Mouse (Mus musculus) hindbrain, embryonic 14.5 days (tissue): ENCODE measurements around the gene Folr1. TPM values are rescaled to one million over a fixed set of nuclear protein-coding genes. Genes with fewer than 3 reads are reported as not detected.

Experiments
- ATAC-seq: fragments of 200-750 bp; cut with Nextera tagmentation; 2 replicates; pipeline ENCODE4 v1.8.0; 2017; ENCODE audit warnings: moderate number of reproducible peaks, mild to moderate bottlenecking, moderate TSS enrichment, moderate library complexity; ENCODE audit not compliant: low FRiP score
- DNase-seq: peaks from one replicate; pipeline ENCODE4 v3.0.0-alpha.2; 2015; ENCODE audit warnings: low spot score
- H3K27ac ChIP-seq: fragments of 300-500 bp; sonication (generic); 2 replicates; pipeline ENCODE4 v1.5.1; 2014; ENCODE audit warnings: mild to moderate bottlenecking, moderate library complexity
- H3K27me3 ChIP-seq: fragments of 300-500 bp; sonication (generic); 2 replicates; pipeline ENCODE4 v1.6.1; 2014; ENCODE audit warnings: mild to moderate bottlenecking, low read length, mixed read lengths; ENCODE audit not compliant: control insufficient read depth, insufficient read depth
- H3K36me3 ChIP-seq: fragments of 300-500 bp; sonication (generic); replicated peaks from 2 replicates; pipeline ENCODE4 v1.6.1; 2014; ENCODE audit not compliant: control insufficient read depth, insufficient read depth
- H3K4me1 ChIP-seq: fragments of 300-500 bp; sonication (generic); replicated peaks from 2 replicates; pipeline ENCODE4 v1.6.1; 2014; ENCODE audit warnings: antibody characterized with exemption, low read length, mixed read lengths; ENCODE audit not compliant: control insufficient read depth, insufficient read depth
- H3K4me2 ChIP-seq: fragments of 300-500 bp; sonication (generic); replicated peaks from 2 replicates; pipeline ENCODE4 v1.6.1; 2014; ENCODE audit warnings: mild to moderate bottlenecking, moderate library complexity
- H3K4me3 ChIP-seq: fragments of 300-500 bp; sonication (generic); replicated peaks from 2 replicates; pipeline ENCODE4 v1.5.1; 2014; ENCODE audit warnings: mild to moderate bottlenecking, low read length
- H3K9ac ChIP-seq: fragments of 300-500 bp; sonication (generic); 2 replicates; pipeline ENCODE4 v1.6.1; 2014
- H3K9me3 ChIP-seq: fragments of 300-500 bp; sonication (generic); 2 replicates; pipeline ENCODE4 v1.6.1; 2016; ENCODE audit warnings: low read length; ENCODE audit not compliant: control insufficient read depth
- whole genome bisulfite sequencing: fragments of 180-500 bp; shearing (Covaris S2); extraction: QIAGEN DNeasy Blood & Tissue Kit; methylation state at CpG from one replicate; pipeline ENCODE4 v1.1.7; 2014; 5-methylcytosine and 5-hydroxymethylcytosine counted together
- microRNA-seq: library from miRNA; unstranded; fragments of <30 nt; microRNA quantifications from one replicate; pipeline ENCODE4, GENCODE M21; 2016
- polyA plus RNA-seq: library from polyadenylated mRNA; unstranded; fragments of >200 nt; fragmentation: Nextera tagmentation; extraction: Ambion mirVana; gene quantifications from 2 replicates; pipeline ENCODE4 v1.2.1, GENCODE M21; 2014

Gene Folr1
- polyA plus RNA-seq, 1 experiment from 2014 or later, result 69.7 TPM

GRCm38 (mm10) chr7:101823758-101824630 is 46.6 kb downstream of the Folr1 start:
- Histone ChIP-seq H3K4me1 (peaks cover 4% of the 10 kb centered on the region; the same call in 1 of the 2 replicates), H3K9ac (no peak overlapping the region), H3K9me3 (no peaks in the 10 kb centered on the region), H3K36me3 (peaks cover 16% of the 10 kb centered on the region), H3K27me3 (peaks cover 49% of the 10 kb centered on the region), H3K4me2 (no peak overlapping the region), H3K27ac (no peak overlapping the region), H3K4me3 (no peak overlapping the region)
- DNase-seq (no peak), ATAC-seq (no peak)
- 81% methylated on average over 18 of the region's 18 CpGs for WGBS

- peaks cover 58% of the 10 kb centered on the region for H3K27me3 ChIP-seq
- no peak overlapping the region for H3K4me2 ChIP-seq
These were observed 47.5 kb downstream of the Folr1 start for GRCm38 (mm10) chr7:101822836-101823757.

GRCm38 (mm10) chr7:101821571-101822501 is 48.8 kb downstream of the Folr1 start:
- ATAC-seq (peak; percentile 57), DNase-seq (no peak)
- peak overlapping the region; percentile 32 for H3K4me3 ChIP-seq
- H3K4me2 ChIP-seq, result peak overlapping the region; percentile 72
- H3K9me3 ChIP-seq, result no peaks in the 10 kb centered on the region
- WGBS, result 1% methylated on average over 70 of the region's 71 CpGs
- H3K27ac ChIP-seq, result no peak overlapping the region
- peaks cover 70% of the 10 kb centered on the region for H3K27me3 ChIP-seq
- H3K36me3 ChIP-seq, result peaks cover 3% of the 10 kb centered on the region; the same call in 1 of the 2 replicates
- H3K4me1 ChIP-seq, result peaks cover 9% of the 10 kb centered on the region; the same call in 1 of the 2 replicates
- H3K9ac ChIP-seq, result peak overlapping the region; percentile 39

More at GRCm38 (mm10) chr7:101822836-101823757, 47.5 kb downstream of the Folr1 start:
- Histone ChIP-seq H3K36me3 (peaks cover 7% of the 10 kb centered on the region), H3K9ac (no peak overlapping the region), H3K27ac (no peak overlapping the region), H3K4me3 (no peak overlapping the region), H3K9me3 (no peaks in the 10 kb centered on the region), H3K4me1 (peaks cover 5% of the 10 kb centered on the region; the same call in 1 of the 2 replicates)
- DNase-seq (no peak), ATAC-seq (no peak)
- 29% methylated on average over 31 of the region's 32 CpGs for WGBS

GRCm38 (mm10) chr7:101820295-101821030 is 50.1 kb downstream of the Folr1 start:
- Histone ChIP-seq H3K9ac (0 out of 2 replicates have a peak overlapping the region, but pooled peaks have one; percentile 39), H3K36me3 (no peaks in the 10 kb centered on the region), H3K4me1 (peaks cover 9% of the 10 kb centered on the region; the same call in 1 of the 2 replicates), H3K4me2 (peak overlapping the region; percentile 72), H3K4me3 (peak overlapping the region; percentile 32), H3K27ac (no peak overlapping the region), H3K27me3 (peaks cover 81% of the 10 kb centered on the region), H3K9me3 (no peaks in the 10 kb centered on the region)
- ATAC-seq (no peak), DNase-seq (no peak)
- WGBS, result 3% methylated on average over 35 of the region's 35 CpGs

GRCm38 (mm10) chr7:101817861-101818401 is 52.7 kb downstream of the Folr1 start, which contains the start of gene Phox2a:
Gene Phox2a (plus strand): TSS chr7:101818313.
- Histone ChIP-seq H3K27ac (no peak within 1 kb of the TSS), H3K9me3 (no peaks in the 10 kb centered on the region), H3K4me3 (peak within 1 kb of the TSS; percentile 20), H3K9ac (no peak within 1 kb of the TSS), H3K36me3 (no peaks in the 10 kb centered on the region), H3K27me3 (peaks cover 70% of the 10 kb centered on the region), H3K4me1 (peaks cover 9% of the 10 kb centered on the region; the same call in 1 of the 2 replicates), H3K4me2 (peak within 1 kb of the TSS; percentile 44)
- DNase-seq (no peak), ATAC-seq (peak; percentile 49; the same call in 1 of the 2 replicates)
- under 1% methylated on average over 38 of the region's 45 CpGs for WGBS

Small RNA genes within 50 kb of the gene (microRNA-seq; reads per million reads assigned to microRNA genes)
- gene Gm22655, result not detected

Other genes with a start within 250 kb of the Folr1 start
- 33.0 and 39.8 TPM in 2 replicates for gene Clpb, start 207.2 kb downstream of the Folr1 start, polyA plus RNA-seq
- 3.5 TPM in 2 replicates for gene Phox2a, start 52.5 kb downstream of the Folr1 start, polyA plus RNA-seq
- 7.8 and 10.5 TPM in 2 replicates for gene Inppl1, start 32.6 kb downstream of the Folr1 start, polyA plus RNA-seq
- 1.2 and 3.3 TPM in 2 replicates for gene Folr2, start 13.6 kb downstream of the Folr1 start, polyA plus RNA-seq
- gene Anapc15, start 7.1 kb downstream of the Folr1 start, polyA plus RNA-seq, result 63.0 and 65.5 TPM in 2 replicates
- 135 and 144 TPM in 2 replicates for gene Lamtor1, start 35.1 kb upstream of the Folr1 start, polyA plus RNA-seq
- 0.21 and 0.33 TPM in 2 replicates for gene Tomt, start 35.6 kb upstream of the Folr1 start, polyA plus RNA-seq
- gene Lrrc51, start 63.1 kb upstream of the Folr1 start, polyA plus RNA-seq, result 12.5 and 15.2 TPM in 2 replicates
- gene Numa1, start 63.3 kb upstream of the Folr1 start, polyA plus RNA-seq, result 50.0 and 50.8 TPM in 2 replicates
- 3.0 and 3.5 TPM in 2 replicates for gene Il18bp, start 147.9 kb upstream of the Folr1 start, polyA plus RNA-seq
- 33.1 and 33.4 TPM in 2 replicates for gene Rnf121, start 194.7 kb upstream of the Folr1 start, polyA plus RNA-seq
- 18.4 and 19.0 TPM in 2 replicates for gene Xndc1, start 194.7 kb upstream of the Folr1 start, polyA plus RNA-seq
- 1.0 and 1.2 TPM in 2 replicates for gene Xntrpc, start 194.9 kb upstream of the Folr1 start, polyA plus RNA-seq
- not detected in 2 replicates for gene Trpc2, start 212.3 kb upstream of the Folr1 start, polyA plus RNA-seq
- gene Art1, start 231.0 kb upstream of the Folr1 start, polyA plus RNA-seq, result 0.29 TPM in 1 of 2 replicates, not detected in the other
- 0.19 TPM in 1 of 2 replicates, not detected in the other for gene Art5, start 238.7 kb upstream of the Folr1 start, polyA plus RNA-seq
- gene Chrna10, start 246.0 kb upstream of the Folr1 start, polyA plus RNA-seq, result 0.27 TPM in 1 of 2 replicates, not detected in the other